Mouse (Mus musculus): ENCODE results near the gene Ehbp1. TPM values are rescaled to one million over a fixed set of nuclear protein-coding genes. Genes with fewer than 3 reads are reported as not detected.

Ehbp1 gene
- polyA plus RNA-seq (2017; shearing (Covaris generic)): 1 to 10 TPM; 2.9 to 3.1 TPM

DNA sequence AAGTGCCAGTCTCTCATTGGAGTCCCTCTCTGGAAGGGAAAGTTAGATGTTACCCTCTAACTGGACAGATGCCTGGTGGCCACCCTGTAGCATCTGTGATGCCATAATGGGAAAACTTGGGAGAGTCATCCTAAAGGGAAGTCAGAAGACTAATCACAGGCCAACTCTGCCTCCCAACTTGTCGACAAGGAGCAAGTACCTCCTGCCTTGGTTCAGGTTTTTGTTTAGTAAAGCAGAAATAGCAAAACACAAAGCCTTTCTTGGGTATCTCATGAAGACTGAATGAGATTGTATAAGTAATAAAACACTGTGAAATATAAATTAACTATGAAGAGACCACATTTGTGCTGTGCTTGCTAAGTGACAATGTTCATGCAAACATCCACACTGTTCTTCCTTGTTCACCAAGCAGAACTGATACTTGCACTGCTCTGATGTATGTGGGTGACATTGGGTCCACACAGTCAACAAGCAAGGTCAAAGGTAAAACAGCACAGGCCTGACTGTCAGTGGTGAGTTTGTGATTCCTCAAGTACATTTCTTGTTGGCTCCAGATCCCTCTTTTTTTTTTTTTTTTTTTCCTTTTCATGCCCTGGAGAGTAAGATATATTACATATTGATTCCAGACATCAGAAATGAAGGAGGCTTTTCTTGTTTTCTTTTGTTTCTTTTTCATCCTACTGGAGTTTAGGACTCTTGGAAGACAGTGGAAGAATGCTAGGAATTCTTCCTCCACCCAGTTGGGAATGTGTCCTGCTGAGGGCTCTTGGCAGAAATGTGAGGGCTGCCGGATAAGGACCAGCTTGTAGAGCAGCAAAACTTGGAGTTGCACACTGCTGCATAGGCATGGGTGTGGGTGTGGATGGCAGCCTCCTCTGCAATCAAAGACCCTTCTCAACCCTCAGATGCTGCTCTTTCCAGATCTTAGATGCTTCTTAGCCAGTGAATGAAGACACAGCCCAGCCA, at the start of gene Ehbp1:
Gene Ehbp1 (minus strand): TSS at position 51 of the 966 bp plus-strand sequence.

DNA sequence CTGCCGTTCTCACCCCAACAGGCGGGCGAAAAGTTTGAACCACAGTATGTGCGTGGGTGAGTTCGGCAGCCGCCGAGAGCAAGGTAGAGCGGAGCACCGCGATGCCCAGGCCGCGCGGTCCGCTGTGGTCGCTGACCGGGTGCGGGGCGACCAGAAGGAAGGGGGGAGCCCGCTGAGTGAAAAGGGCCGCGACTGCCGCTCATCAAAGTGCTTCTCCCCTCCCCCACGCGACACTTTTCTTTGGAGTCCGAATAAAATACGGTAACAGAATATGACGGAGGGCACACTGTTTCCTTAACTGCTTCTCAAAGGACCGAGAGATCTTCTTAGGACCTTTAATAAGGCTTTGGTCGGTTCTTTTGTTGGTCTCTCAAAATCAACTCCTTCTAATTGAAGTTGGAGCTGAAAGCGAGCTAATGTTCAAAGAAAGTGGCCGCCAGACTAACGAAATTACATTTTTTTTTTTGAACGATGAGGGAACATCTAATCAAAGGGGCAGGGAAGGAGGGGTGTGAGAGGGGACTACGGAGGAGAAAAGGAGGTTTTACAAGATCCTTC, 339.2 kb downstream of the Ehbp1 start, which contains the start of gene Otx1:
Gene Otx1 (minus strand): TSS at position 115 of the 558 bp plus-strand sequence.

Other genes starting within 250 kb of the Ehbp1 start
- gene Tmem17, start 169.8 kb upstream of the Ehbp1 start, polyA plus RNA-seq (2017; shearing (Covaris generic)): 1 to 10 TPM; 1.4 to 2.4 TPM